Mouse (Mus musculus): ENCODE results near the gene Add1.
"Not testable (repeated sequence)": the region's sequence is repeated elsewhere in the genome, so short reads cannot be mapped to it uniquely, and the experiment has no call there.

Add1 gene

GRCm38 (mm10) chr5:34551821-34552220, 21.6 kb upstream of the Add1 start:
- no peak for DNase-seq

GRCm38 (mm10) chr5:34563854-34564253, 9.6 kb upstream of the Add1 start:
- no peak for DNase-seq

- peak; percentile 31 for DNase-seq
Observed at GRCm38 (mm10) chr5:34564291-34564690, 9.2 kb upstream of the Add1 start.

- peak; percentile 77 for DNase-seq
Observed at GRCm38 (mm10) chr5:34565545-34566283, 7.8 kb upstream of the Add1 start.

GRCm38 (mm10) chr5:34571551-34571950, 1.9 kb upstream of the Add1 start:
- peak; percentile 63 for DNase-seq

GRCm38 (mm10) chr5:34572568-34572967, 896 bp upstream of the Add1 start:
- DNase-seq, result not testable (repeated sequence)

- DNase-seq, result peak; percentile 41
Observed at GRCm38 (mm10) chr5:34574721-34575120, 1.3 kb downstream of the Add1 start.

GRCm38 (mm10) chr5:34576286-34576685, 2.8 kb downstream of the Add1 start:
- no peak for DNase-seq

GRCm38 (mm10) chr5:34578038-34578655, 4.7 kb downstream of the Add1 start:
- no peak for DNase-seq

- peak; percentile 46 for DNase-seq
Observed at GRCm38 (mm10) chr5:34579377-34579776, 5.9 kb downstream of the Add1 start.

GRCm38 (mm10) chr5:34581671-34582313, 8.3 kb downstream of the Add1 start:
- peak; percentile 86 for DNase-seq

GRCm38 (mm10) chr5:34582314-34582675, 8.8 kb downstream of the Add1 start:
- DNase-seq, result peak; percentile 67

GRCm38 (mm10) chr5:34585216-34585615, 11.8 kb downstream of the Add1 start:
- DNase-seq, result no peak

GRCm38 (mm10) chr5:34587881-34588280, 14.4 kb downstream of the Add1 start:
- DNase-seq, result no peak

- DNase-seq, result no peak
Observed at GRCm38 (mm10) chr5:34590059-34590458, 16.6 kb downstream of the Add1 start.

GRCm38 (mm10) chr5:34590702-34591101, 17.2 kb downstream of the Add1 start:
- no peak for DNase-seq

GRCm38 (mm10) chr5:34591388-34592004, 18.0 kb downstream of the Add1 start:
- DNase-seq, result no peak

- not testable (repeated sequence) for DNase-seq
Observed at GRCm38 (mm10) chr5:34592224-34592623, 18.8 kb downstream of the Add1 start.

- no peak for DNase-seq
Observed at GRCm38 (mm10) chr5:34592666-34593065, 19.2 kb downstream of the Add1 start.

- DNase-seq, result no peak
Observed at GRCm38 (mm10) chr5:34593202-34593727, 19.8 kb downstream of the Add1 start.

- no peak for DNase-seq
Observed at GRCm38 (mm10) chr5:34604576-34604975, 31.1 kb downstream of the Add1 start.

GRCm38 (mm10) chr5:34607100-34607880, 33.8 kb downstream of the Add1 start:
- DNase-seq, result no peak

Data from liver (tissue).